In genomic region chr11:56244951-56245350, GRCm38 (mm10) we compare ENCODE assay signal across 21 mouse cellular contexts.
DNase-seq lines count a peak whose midpoint lies in the region; ATAC-seq lines count a peak whose summit lies in the region.
"Had no signal": no experiment of that assay in that cellular context is flagged by ENCODE, and none has a peak within 500 bp of the region (broad histone marks: within the 10 kb centered on the region; RNA-seq: fewer than 3 reads in every experiment).

No protein-coding gene starts in this region.

- H3K9ac ChIP-seq in midbrain, embryonic 13.5 days (replicated peaks): no peak overlapping the region
- H3K9ac ChIP-seq: forebrain, embryonic 15.5 days; heart, embryonic 13.5 days; hindbrain, embryonic 15.5 days; intestine, embryonic 15.5 days had no signal

- no peak overlapping the region for H3K4me2 ChIP-seq in midbrain, embryonic 13.5 days (replicated peaks)
- H3K4me2 ChIP-seq: forebrain, embryonic 15.5 days; heart, embryonic 13.5 days; hindbrain, embryonic 15.5 days; intestine, embryonic 15.5 days had no signal

- DNase-seq in layer of hippocampus, adult 18-20 months (ENCODE audit: low spot score in 2 of 2): peak; percentile 59 to 77
- no peak for DNase-seq in layer of hippocampus, adult 9-10 months (ENCODE audit: low spot score)
- DNase-seq in right cerebral cortex, postnatal 36 days (ENCODE audit: low spot score in 2 of 2): peak; percentile 17 to 34
- no peak for DNase-seq in right cerebral cortex, postnatal 25 days
- DNase-seq in layer of hippocampus, postnatal 14 days (ENCODE audit: low spot score in 2 of 2): peak; percentile 40 to 70
- DNase-seq in gastrocnemius, postnatal 4 days (ENCODE audit: low spot score in 2 of 2): no peak
- DNase-seq: cerebellum, adult 9-11 months; heart, adult 18-20 months; kidney, adult 9 months; kidney, postnatal 25 days; lung, adult 18-20 months; lung, postnatal 36 days; retina, postnatal 1 day; thymus, adult 18-20 months; thymus, postnatal 4 days had no signal

- H3K27ac ChIP-seq in midbrain, embryonic 13.5 days: no peak overlapping the region
- H3K27ac ChIP-seq: forebrain, embryonic 15.5 days; heart, embryonic 13.5 days; hindbrain, embryonic 15.5 days; intestine, embryonic 15.5 days; limb, embryonic 10.5 days had no signal

- 0 out of 2 replicates have a peak, but pooled peaks cover 9% of the 10 kb centered on the region for H3K27me3 ChIP-seq in midbrain, embryonic 13.5 days
- H3K27me3 ChIP-seq: forebrain, embryonic 15.5 days; heart, embryonic 13.5 days; hindbrain, embryonic 15.5 days; intestine, embryonic 15.5 days had no signal

- no peak overlapping the region for H3K4me3 ChIP-seq in midbrain, embryonic 13.5 days (replicated peaks)
- H3K4me3 ChIP-seq: forebrain, embryonic 15.5 days; heart, embryonic 13.5 days; hindbrain, embryonic 15.5 days; intestine, embryonic 15.5 days; limb, embryonic 10.5 days had no signal

- H3K4me1 ChIP-seq in midbrain, embryonic 13.5 days (replicated peaks): peaks cover 25% of the 10 kb centered on the region
- H3K4me1 ChIP-seq: intestine, embryonic 15.5 days had no signal

- WGBS in midbrain, embryonic 13.5 days: 88% methylated on average over 2 of the region's 2 CpGs

- no peaks in the 10 kb centered on the region for H3K36me3 ChIP-seq in midbrain, embryonic 13.5 days
- H3K36me3 ChIP-seq: forebrain, embryonic 15.5 days; heart, embryonic 13.5 days; hindbrain, embryonic 15.5 days; intestine, embryonic 15.5 days; limb, embryonic 10.5 days had no signal

- no peaks in the 10 kb centered on the region for H3K9me3 ChIP-seq in midbrain, embryonic 13.5 days
- H3K9me3 ChIP-seq: forebrain, embryonic 15.5 days; heart, embryonic 13.5 days; hindbrain, embryonic 15.5 days; intestine, embryonic 15.5 days; limb, embryonic 10.5 days had no signal

- ATAC-seq in midbrain, embryonic 13.5 days: no peak
- ATAC-seq: forebrain, embryonic 15.5 days; intestine, embryonic 15.5 days had no signal

Comparison
In these comparisons a context has a peak if more than half of its experiments do, and no peak if none do; other contexts are left out.
1. DNase-seq: peak in layer of hippocampus, adult 18-20 months (2 of 2), right cerebral cortex, postnatal 36 days (2 of 2) and layer of hippocampus, postnatal 14 days (2 of 2); none in layer of hippocampus, adult 9-10 months (single experiment), right cerebral cortex, postnatal 25 days (single experiment) and gastrocnemius, postnatal 4 days (0 of 2).